Mouse (Mus musculus) right cerebral cortex, postnatal 4 days (tissue): ENCODE data around the gene Taok3.
"Not testable (repeated sequence)": the region's sequence is repeated elsewhere in the genome, so short reads cannot be mapped to it uniquely, and the experiment has no call there.

Source experiments
- DNase-seq: peaks from one replicate; pipeline ENCODE4 v3.0.0-alpha.2; 2022

The Taok3 gene

DNA sequence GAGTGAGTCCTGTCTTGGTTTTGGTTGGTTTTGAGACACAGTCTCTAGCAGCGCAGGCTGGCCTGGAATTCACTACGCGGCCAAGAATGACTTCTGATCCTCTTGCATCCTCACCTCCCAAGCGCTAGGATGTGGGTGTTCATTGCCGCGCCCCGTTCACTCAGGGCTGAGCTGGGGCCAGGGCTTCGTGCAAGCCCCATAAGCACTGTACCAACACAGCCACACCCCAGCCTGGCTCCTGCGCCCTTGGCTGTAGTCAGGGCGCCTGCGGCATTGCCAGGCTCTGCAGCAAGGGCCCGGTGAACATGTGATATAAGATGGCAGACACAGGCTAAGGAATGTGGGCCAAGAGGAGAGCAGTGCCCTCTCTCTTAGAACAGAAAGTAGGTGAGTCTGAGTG, 149.5 kb downstream of the Taok3 start:
- no peak for DNase-seq

DNA sequence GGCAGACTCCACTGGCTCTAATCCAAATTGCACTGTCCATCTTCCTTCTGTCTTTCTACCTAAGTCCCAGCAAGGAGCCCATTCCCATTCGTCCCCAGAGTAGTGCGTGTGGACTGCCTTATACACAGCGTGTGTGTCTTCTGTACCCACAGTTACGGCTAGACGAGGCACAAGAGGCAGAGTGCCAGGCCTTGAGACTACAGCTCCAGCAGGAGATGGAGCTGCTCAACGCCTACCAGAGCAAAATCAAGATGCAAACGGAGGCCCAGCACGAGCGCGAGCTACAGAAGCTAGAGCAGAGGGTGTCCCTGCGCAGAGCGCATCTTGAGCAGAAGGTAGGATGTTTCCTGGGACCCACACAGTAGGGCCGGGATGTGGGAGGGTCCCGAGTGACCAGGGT, 152.0 kb downstream of the Taok3 start:
- DNase-seq: no peak

DNA sequence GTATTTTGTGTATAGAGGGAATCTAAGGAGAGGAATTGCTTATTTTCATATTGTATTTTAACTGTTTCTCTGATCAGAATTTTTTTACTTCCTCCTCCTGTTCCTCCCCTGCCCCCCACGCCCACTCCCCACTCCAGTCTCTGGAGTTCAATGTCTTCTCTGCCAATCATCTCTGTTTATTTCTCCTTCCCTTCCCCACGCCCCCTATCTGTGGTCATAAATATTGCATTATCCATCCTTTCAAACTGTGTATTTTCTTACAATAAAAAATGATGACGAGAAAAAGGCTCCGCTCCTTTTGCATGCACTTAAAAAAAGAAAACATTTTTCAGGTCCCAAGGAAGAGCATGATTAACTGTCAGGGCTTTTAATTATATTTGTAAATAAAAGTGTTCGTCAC, 154.9 kb downstream of the Taok3 start:
- DNase-seq: no peak

DNA sequence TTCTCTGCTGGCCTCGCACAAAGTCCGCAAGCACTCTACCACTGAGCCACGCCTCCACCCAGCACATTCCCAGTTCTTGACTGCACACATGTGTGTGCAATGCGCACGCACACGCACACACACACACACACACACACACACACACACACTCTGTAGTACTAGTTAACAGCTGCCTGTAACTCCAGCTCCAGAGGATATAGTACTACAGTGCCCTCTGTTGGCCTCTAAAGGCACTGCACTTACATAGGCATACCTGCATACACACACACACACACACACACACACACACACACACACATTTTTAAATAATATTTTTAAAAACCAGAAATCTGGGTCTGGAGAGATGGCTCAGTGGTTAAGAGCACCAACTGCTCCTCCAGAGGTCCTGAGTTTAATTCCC, 157.9 kb downstream of the Taok3 start:
- DNase-seq: no peak

DNA sequence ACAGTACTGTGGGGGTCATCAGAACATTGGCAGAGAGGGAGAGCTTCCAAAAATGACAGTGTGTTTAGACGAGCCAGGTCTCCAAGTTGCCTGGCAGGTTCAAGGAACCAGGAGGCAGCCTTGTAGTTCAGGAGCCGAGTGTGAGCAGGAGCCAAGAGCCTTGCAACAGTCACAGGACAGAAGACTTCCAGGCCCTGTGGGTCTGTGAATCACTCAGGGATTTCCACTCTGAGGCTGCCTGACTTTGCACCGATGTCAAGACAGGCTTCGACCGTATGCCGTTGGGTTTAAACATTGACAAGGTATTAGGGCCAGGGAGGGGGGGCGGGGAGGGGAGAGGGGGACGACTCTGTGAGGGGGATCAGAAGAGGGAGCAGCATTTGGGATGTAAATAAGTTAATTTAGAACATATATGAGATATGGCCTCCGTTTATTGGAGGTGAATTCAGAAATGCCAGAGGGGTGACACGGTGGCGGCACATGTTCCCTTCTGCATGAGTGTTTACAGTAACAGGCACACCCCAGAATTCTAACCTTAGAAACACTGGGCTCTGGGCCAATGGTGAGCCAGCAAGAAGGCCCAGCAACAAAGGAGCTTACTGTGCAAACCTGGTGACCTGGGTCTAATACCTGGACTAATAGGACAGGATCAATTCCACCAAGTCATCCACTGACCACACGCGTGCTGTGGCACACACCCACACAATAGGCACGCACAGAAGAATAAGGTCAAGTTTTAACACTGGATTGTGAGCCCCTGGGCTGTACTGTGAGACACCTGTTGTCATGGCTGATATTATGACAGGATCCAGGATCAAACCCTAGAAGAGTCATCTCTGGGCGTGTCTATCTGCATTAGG, 159.1 kb downstream of the Taok3 start:
- DNase-seq: no peak

DNA sequence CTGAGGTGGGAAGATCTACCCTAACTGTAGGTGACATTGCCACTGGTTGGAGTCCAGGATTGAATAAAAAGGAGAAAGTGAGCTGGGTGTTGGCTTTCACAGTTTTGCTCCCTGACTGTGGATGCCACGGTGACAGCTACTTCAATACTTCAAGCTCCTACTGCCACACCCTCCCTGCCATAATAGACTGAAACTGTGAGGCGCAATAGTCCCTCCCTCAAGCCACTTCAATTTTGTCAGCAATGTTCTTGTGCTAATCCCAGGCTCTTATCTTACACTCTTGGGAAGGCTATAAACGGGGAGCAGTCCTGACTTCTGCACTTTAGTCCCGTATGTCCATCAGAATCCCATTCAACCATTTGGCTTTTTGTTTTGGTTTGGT, 159.7 kb downstream of the Taok3 start:
- no peak for DNase-seq

DNA sequence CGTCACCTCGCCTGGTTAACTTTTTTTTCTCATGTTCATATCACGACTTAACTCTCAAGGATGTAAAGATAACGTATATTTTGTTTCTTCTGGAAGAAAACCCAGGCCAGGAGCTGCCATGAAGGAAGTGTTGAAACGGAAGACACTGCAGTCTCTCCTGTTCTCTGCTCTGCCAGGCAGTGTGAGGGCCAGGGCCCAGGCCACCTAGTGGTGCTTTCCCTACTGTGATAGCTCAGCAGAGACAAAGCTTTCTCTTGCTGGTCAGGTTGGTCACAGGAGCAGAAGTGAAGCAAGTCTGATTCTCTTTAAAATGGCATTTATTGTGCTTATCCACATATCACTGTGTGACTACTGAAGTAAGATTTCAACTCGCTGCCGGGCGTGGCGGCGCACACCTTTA, 161.6 kb downstream of the Taok3 start:
- DNase-seq: no peak

DNA sequence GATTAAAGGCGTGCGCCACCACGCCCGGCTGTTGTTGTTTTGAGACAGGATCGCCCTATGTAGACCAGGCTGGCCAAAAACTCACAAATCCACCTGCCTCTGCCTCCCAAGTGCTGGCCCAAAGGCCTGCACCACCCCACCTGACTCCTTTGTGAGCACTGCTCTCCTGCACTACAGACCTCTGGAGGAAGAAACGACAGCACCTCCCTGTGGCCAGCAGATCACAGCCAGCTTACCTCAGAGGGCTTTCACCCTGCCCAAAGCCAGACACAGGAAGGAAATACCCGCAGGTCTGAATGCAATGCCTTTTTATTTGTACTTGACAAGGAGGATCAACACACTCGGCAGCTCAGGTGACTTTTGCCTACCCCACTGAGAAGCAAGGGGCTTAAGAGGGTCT, 162.4 kb downstream of the Taok3 start:
- no peak for DNase-seq

DNA sequence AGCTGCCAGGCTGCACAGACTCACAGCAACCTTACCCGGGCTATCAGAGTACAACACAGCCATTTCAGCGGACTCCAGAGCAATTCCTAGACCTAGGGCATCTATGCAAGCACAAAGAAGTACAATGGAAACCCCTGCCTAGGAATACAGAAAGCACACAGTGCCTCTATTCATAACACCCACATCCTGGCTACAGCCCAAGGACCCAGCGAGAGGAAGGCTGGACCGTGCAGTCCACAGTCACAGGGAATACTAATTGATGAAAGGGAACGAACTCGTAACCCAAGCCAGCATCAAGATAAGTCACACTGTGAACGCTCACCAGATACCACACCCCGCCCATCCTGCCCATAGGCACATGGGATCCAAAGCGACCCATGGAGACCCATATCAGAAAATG, 164.1 kb downstream of the Taok3 start:
- peak; percentile 56 for DNase-seq

DNA sequence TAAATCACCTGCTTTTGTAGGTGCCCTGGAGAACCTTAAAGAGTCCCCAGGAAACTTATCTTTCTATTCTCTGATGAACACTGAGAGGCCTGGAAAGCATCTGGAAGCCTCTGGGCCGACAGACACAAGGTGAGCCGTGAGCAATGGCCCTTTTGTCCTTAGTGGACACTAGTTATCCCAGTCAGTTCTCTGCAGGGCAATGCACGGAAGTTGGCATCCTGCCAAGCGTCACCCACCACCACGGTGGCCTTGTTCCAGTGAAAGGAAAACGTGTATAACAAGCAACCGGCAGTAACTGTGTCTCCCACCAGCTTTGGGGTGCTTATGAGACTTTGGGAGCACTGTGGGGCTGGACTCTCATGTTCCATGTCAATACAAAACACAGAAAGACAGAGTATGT, 164.8 kb downstream of the Taok3 start:
- DNase-seq: no peak

DNA sequence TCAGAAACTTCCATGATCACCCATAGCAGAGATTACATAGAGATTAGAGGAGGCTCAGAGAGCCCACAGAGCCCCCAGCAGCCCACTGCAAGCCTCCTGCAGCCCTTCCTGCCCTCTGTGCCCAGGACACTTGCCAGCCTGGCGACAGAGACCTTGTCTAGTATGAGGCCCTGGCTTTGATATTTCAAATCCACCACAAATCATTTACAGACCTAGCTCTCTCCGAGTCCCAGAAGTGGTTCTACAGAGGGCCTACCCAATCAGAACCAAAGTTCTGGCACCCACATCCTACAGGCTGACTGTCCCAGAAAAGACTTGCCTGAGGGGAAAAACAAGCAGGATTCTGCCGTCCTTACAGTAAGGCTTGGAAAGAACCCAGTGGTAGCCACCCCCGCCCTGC, 165.3 kb downstream of the Taok3 start:
- DNase-seq: no peak

DNA sequence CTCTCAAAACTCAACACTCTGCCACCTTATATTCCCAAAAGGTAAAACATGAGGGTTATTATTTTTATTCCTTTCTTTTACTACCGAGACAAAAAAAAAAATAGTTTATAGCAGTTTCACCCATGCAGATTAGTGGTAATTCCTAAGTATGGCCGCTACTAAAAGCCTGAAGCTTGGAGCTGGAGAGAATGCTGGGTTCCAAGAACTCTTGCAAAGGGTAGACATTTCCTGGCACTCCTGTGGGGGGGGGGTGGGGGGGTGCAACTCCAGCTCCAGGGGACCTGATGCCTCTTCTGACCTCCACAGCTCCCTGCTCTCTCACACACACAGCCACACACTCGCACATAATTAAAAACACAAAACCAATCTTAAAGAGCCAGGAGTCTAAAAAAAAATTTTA, 166.4 kb downstream of the Taok3 start:
- no peak for DNase-seq

DNA sequence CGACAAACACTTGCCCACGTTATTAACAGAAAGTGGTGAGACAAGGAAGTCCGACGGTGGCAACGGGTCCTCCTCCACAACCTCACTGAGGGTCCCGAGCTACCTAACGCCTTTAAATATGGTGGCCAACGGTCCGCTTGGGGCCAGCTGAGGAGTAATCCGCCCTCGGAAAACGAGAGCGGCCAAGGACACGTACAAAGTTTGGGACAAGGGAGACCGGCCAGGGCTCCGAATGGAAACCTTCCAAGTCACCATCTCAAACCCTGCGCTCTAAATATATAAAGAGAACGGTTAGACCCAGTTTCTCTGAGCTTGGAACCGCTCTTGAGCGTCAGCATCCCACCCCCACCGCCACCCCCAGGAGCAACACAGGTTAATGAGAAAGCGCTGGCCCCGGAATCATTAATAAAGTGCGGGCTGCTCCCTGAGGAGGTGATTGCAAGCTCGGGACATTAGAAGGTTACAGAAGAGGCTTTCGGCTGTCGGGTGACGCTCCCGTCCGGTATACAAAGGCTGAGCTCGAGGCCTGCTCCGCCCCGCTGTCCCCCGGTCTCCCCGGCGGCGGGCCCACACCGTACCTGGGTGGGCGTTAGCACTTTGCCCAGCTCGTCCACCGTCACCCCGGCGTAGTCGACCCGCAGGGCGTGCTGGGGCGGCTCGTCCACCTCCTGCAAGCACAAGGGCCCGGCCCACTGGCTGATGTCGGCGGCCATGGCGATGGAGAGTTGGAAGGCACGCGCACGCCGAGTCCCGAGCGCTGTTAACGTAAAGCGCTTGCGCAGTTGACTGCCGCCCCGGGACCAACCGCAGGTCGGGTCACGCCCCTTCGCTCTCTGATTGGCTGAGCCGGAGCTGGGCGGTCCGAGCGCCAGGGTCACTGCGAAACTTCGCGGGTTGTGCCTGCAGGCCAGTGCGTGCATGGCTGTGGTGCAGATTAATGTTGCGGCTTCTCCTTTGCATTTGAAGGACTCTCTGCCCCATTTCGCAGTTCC, 167.2 kb downstream of the Taok3 start, which contains the start of gene Pebp1:
Gene Pebp1 (minus strand): TSS at position 795 of the 992 bp plus-strand sequence.
- peak; percentile 93 for DNase-seq

DNA sequence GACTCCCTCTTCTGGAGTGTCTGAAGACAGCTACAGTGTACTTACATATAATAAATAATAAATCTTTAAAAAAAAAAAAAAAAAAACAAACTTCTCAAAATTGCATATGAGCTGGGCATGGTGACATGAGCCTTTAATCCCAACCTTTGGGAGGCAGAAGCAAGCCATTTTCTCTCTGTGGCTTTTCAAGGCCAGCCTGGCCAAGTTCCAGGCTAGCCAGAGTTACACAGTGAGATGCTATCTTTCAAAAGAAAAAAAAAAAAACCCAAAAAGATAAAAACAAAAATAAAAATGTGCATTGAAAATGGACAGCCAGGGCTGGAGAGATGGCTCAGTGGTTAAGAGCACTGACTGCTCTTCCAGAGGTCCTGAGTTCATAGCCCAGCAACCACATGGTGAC, 169.7 kb downstream of the Taok3 start:
- no peak for DNase-seq

DNA sequence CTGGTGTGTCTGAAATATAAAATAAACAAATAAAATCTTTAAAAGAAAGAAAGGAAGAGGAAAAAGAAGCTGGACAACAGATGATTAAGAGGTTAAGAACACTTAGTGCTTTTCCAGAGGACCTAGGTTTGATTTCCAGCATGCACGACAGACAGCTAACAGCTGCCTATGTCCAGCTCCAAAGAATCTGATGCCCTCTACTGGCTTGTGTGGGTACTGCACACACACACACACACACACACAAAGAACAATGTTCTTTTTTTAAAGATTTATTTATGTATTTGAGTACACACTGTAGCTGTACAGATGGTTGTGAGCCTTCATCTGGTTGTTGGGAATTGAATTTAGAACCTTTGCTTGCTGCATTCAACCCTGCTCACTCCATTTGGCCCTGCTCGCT, 170.2 kb downstream of the Taok3 start:
- no peak for DNase-seq

DNA sequence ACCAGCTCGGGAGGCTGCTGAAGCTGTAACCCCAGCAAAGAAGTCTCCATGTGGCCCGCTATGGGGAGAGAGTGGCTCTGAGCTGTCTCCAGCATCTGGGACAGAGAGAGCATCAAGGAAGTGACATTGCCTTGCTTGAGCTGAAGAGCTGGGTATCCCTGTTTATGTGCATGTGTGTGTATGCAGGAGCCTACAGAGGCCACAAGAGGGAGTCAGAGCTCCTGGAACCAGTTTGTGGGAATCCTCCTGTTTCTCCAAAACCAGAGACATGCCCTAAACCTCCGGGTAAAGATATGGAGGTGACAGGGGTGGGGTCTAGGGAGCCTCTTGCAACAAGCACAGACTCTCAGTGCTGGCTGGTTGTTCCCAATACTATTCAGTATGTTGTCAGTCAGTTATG, 171.4 kb downstream of the Taok3 start:
- DNase-seq: no peak

DNA sequence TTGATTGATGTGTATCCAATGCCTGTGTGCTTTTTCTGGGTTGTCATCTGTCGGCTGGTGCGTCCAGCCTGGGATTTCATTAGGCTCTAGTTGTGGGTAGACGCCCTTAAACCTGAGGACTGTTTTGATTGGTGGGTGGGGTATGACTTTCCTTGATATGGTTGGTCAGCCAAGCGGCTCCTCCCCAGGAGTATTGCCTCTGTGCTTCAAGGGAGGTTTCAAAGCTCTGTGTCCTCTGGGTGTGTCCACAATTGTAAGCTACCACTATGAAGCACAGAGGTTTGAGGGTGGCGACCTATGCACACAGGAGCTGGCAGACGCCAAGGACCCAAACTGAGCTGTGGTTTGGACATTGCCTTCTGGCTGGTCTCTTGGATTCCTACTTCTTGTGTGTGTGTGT, 172.6 kb downstream of the Taok3 start:
- no peak for DNase-seq

DNA sequence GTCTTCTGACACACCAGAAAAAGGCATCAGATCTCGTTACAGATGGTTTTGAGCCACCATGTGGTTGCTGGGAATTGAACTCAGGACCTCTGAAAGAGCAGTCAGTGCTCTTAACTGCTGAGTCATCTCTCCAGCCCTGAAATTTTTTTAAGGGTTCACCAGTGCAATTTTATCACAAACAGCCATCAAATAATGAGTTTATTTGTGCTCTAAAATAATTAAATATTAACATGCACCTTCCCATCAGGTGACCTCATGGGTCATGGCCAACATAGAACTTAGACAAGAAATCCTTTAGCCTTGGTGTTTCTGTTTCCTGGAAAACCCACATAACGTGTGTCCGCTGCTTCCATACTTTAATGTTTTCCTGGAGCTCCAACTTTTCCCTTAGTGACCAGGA, 173.8 kb downstream of the Taok3 start:
- DNase-seq: not testable (repeated sequence)

DNA sequence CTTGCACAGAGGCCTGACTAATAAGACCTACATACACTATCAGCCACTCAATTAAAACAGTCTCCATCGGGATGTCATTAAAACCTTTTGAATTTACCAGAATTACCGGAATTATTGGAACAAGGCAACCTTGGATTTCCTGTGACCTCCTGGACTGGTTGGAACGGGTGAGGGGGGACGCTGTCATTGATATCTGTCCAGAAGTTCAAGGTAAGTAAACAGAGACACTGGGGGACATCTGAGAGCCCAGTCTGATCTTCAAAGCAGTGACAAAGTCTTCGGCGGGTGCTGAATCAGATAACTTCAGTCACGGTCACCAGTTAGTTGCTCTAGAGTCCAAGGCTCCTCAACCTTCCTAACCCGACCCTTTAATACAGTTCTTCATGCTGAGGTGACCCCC, 175.1 kb downstream of the Taok3 start:
- no peak for DNase-seq

DNA sequence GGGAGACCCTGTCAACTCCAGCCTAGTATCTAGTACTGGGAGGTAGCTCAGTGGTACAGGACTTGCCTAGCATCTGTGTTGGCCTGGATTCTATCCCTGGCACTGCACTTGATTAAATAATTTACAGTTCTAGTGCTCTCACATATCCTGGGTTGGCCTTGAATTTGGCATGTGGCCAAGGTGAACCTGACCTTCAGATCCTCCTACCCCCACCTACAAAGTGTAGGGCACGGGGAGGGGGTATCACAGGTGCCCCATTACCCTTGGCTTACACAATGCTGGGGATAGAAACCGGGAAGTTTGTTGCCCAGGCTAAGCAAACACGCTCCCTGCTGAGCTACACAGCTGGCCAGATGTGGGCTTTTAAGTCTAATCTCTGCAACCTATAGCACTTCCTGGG, 183.0 kb downstream of the Taok3 start:
- no peak for DNase-seq

DNA sequence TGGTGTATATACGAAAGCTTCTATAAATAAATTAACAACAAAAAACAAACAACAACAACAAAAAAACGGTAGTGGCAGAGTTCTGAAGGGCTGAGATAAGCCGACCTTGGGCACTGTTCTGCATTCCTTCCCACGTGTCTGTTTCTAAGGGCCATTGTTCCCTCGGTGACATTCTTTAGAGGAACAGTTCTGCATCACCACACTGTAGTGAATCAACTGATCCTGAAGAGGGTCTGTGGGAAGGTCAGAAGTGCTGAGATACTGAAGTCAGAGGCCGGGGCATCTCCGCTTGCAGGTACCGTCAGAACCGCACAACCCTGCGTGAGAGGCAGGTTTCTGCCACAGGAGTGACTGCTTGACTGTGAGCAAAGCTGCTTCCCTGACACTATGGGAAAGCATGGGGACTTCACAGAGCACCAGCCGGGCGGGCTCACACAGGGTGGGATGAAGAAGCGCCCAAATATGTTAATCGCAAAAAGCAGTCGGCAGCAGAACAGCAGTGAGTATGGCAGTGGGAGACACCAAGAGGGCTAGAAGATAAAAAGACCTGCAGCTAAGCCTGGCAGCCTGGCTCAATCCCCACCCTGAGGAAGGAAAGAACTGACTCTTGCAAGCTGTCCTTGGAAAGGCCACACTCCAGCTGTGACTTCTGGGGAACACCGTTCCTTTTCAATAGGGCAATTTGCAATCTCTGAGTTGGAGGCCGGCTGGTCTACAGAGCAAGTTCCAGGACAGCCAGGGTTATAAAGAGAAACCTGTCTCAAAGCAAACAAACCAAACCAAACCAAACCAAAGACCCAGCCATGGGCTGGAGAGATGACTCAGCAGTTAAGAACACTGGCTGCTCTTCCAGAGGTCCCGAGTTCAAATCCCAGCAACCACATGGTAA, 184.0 kb downstream of the Taok3 start:
- DNase-seq: no peak

DNA sequence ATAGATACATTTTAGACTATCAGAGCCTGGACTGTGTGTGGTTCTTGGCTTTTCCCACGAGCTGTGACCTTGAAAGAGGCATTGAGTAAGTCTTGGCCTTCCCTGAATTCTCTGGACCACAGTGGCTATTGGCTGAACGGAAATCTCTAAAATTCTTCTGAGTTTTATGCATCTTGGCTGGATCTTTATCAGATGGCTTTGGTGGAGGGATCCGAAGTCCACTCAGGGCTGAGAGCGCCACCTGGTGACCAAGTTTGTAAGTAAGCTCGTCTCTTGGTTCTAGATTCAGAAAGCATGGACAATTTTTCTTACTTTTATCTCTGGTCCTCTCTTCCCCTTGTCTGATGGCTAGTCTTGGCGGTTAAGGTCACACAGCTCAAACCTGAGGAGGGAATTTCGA, 185.0 kb downstream of the Taok3 start:
- DNase-seq: peak; percentile 86

DNA sequence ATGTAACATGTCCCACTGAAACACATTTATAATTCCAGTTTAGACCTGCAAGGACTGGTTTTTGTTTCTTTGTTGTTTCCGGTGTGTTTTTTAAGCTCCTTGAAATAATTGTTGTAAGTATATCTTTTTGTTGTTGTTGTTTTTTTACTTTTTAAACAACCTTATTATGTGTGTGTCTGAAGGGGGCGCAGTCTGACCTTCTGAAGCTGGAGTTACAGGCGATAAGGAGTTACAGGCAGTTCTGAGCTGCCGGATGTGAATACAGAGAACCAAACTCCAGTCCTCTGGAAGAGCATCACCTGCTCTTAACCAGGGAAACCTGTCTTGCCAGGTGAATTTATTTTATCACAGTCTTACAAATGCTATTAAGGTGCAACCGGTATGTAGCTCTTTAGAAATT, 185.8 kb downstream of the Taok3 start:
- DNase-seq: no peak
